Mouse (Mus musculus) embryonic fibroblast, embryonic 13.5 days (primary cell): ENCODE measurements around the gene Gm20521.

Source experiments
- CTCF ChIP-seq: IDR thresholded peaks from 2 replicates; pipeline ENCODE4 v1.5.1; 2011; ENCODE audit warnings: mild to moderate bottlenecking, control low read depth, low read length, moderate library complexity, borderline replicate concordance; ENCODE audit not compliant: insufficient read depth
- POLR2A ChIP-seq: IDR thresholded peaks from 2 replicates; pipeline ENCODE4 v1.6.1; 2011; ENCODE audit warnings: low read depth, mild to moderate bottlenecking, control low read depth, low read length, moderate library complexity

GRCm38 (mm10) chr14:54936831-54937160 lies 53.6 kb downstream of the Gm20521 start:
- TF ChIP-seq POLR2A (no peak), CTCF (no peak)
